Mouse (Mus musculus) neural tube, embryonic 13.5 days (tissue): ENCODE measurements around the gene Rfc1. TPM values are rescaled to one million over a fixed set of nuclear protein-coding genes. Genes with fewer than 3 reads are reported as not detected.

Experiments
- ATAC-seq: fragments of 200-750 bp; cut with Nextera tagmentation; 2 replicates; pipeline ENCODE4 v1.8.0; 2017; ENCODE audit warnings: low read depth, mild to moderate bottlenecking, moderate TSS enrichment, moderate library complexity
- H3K27ac ChIP-seq: fragments of 300-500 bp; sonication (generic); replicated peaks from 2 replicates; pipeline ENCODE4 v1.5.1; 2015; ENCODE audit warnings: moderate library complexity, mild to moderate bottlenecking, inconsistent platforms
- H3K27me3 ChIP-seq: fragments of 300-500 bp; sonication (generic); 2 replicates; pipeline ENCODE4 v1.6.1; 2015; ENCODE audit warnings: mild to moderate bottlenecking, inconsistent platforms
- H3K36me3 ChIP-seq: fragments of 300-500 bp; sonication (generic); 2 replicates; pipeline ENCODE4 v1.6.1; 2015; ENCODE audit warnings: mild to moderate bottlenecking, inconsistent platforms
- H3K4me1 ChIP-seq: fragments of 300-500 bp; sonication (generic); replicated peaks from 2 replicates; pipeline ENCODE4 v1.6.1; 2015; ENCODE audit warnings: inconsistent platforms
- H3K4me2 ChIP-seq: fragments of 300-500 bp; sonication (generic); 2 replicates; pipeline ENCODE4 v1.6.1; 2015; ENCODE audit warnings: inconsistent platforms, mild to moderate bottlenecking, moderate library complexity
- H3K4me3 ChIP-seq: fragments of 300-500 bp; sonication (generic); 2 replicates; pipeline ENCODE4 v1.5.1; 2015; ENCODE audit warnings: mild to moderate bottlenecking, inconsistent platforms
- H3K9ac ChIP-seq: fragments of 300-500 bp; sonication (generic); 2 replicates; pipeline ENCODE4 v1.6.1; 2015; ENCODE audit warnings: moderate library complexity, mild to moderate bottlenecking, inconsistent platforms
- H3K9me3 ChIP-seq: fragments of 300-500 bp; sonication (generic); 2 replicates; pipeline ENCODE4 v1.6.1; 2016; ENCODE audit warnings: inconsistent platforms
- WGBS: fragments of 180-500 bp; shearing (Covaris S2); methylation state at CpG from one replicate; pipeline ENCODE4 v1.1.7; 2015; 5-methylcytosine and 5-hydroxymethylcytosine counted together
- polyA plus RNA-seq: library from polyadenylated mRNA; unstranded; fragments of >200 nt; fragmentation: Nextera tagmentation; extraction: Ambion mirVana; gene quantifications from 2 replicates; pipeline ENCODE4 v1.2.1, GENCODE M21; 2015

The Rfc1 gene
- 37.6 and 47.2 TPM in 2 replicates for polyA plus RNA-seq

DNA sequence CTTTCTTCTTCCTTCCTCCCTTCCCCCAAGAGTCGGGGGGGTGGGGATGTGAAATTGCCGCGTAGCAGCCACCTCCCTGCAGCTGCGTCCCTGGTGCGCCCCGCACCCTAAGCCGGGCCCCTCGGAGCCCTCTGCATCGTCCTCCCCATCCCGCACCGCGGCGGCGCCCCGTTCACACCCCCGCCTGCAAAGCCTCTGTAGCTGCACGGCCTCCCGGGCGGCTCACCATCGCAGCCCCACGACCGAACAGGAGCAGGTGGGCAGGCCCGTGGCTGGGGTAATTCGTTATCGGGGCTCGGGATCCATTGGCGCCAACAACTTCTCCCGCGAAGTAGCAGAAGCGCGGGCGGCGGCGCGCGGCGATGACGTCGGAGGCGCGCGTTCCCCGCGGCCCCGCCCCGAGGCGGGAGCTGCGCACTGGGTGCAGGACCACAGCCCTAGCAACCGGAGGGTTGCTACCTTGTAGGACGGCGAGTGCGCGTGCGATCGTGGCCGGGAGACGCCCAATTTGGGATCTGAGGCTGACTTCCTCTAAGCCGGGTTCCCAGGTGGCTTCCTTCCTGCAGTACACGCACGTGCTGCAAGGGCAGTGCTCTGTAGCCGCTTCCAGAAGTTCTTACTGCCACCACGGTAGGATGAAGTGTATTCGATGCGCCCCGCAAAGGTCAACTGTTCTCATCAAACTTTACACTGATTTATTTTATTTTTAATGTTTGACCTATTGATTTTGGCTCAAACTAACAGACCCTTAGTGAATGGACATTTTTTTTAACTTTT, at the start of gene Rfc1:
TSS of gene Rfc1 (minus strand) at position 373 of the 777 bp plus-strand sequence.
- ATAC-seq = peak; percentile 99
- peak within 1 kb of the TSS; percentile 79 for H3K4me2 ChIP-seq
- peak within 1 kb of the TSS; percentile 91 for H3K4me3 ChIP-seq
- no peaks in the 10 kb centered on the region for H3K9me3 ChIP-seq
- H3K27ac ChIP-seq = peak within 1 kb of the TSS; percentile 79
- WGBS = under 1% methylated on average over 65 of the region's 65 CpGs
- H3K9ac ChIP-seq = peak within 1 kb of the TSS; percentile 83
- peaks cover 23% of the 10 kb centered on the region for H3K4me1 ChIP-seq
- H3K27me3 ChIP-seq = no peaks in the 10 kb centered on the region
- no peaks in the 10 kb centered on the region for H3K36me3 ChIP-seq

- Histone ChIP-seq H3K4me1 (no peaks in the 10 kb centered on the region), H3K9me3 (no peaks in the 10 kb centered on the region), H3K4me3 (no peak overlapping the region), H3K27me3 (no peaks in the 10 kb centered on the region), H3K27ac (no peak overlapping the region), H3K36me3 (0 out of 2 replicates have a peak, but pooled peaks cover 7% of the 10 kb centered on the region), H3K9ac (no peak overlapping the region), H3K4me2 (no peak overlapping the region)
- no peak for ATAC-seq
- 87% methylated on average over 7 of the region's 7 CpGs for WGBS
Observed at GRCm38 (mm10) chr5:65374746-65375145, 39.3 kb upstream of the Rfc1 start.

DNA sequence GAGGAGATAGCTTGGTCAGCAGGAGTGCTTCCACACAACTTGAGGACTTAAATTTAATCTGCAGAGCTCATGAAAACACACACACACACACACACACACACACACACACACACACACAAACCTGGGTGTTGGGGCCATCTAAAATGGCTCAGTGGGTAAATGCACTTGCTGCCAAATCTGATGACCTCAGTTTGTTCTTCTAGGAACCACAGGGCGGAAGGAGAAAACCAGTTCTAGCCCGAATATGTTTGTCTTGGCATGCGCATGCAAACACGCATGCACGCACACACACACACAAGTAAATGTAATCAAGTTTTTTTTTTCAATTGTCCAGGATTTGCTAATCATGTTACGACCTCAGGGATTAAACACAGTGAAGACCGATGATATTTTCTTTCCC, 36.1 kb upstream of the Rfc1 start:
- Histone ChIP-seq H3K27ac (no peak overlapping the region), H3K27me3 (no peaks in the 10 kb centered on the region), H3K4me3 (no peak overlapping the region), H3K9ac (no peak overlapping the region), H3K36me3 (no peaks in the 10 kb centered on the region), H3K4me2 (no peak overlapping the region), H3K4me1 (no peaks in the 10 kb centered on the region), H3K9me3 (no peaks in the 10 kb centered on the region)
- ATAC-seq = no peak
- WGBS = 96% methylated on average over 7 of the region's 7 CpGs

DNA sequence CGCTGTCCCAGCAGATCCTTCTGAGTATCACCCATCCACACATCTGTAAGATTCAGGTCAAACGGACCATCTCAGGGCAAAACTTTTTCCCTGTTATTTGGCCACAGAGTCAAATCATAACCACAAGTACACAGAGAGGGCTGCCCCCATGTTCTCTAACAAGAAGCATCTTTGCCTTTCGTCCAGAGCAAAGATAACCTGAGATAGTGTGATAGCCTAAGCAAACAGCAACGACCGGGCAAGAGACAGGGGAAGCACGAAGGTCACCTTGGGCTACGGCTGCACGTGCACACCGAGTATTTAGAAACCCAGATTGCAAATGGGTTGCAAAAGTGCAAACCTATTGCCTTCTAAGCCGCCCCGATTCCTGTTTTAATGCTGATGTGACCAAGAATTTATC, 32.4 kb upstream of the Rfc1 start:
- Histone ChIP-seq H3K27ac (no peak overlapping the region), H3K27me3 (no peaks in the 10 kb centered on the region), H3K9ac (no peak overlapping the region), H3K4me1 (no peaks in the 10 kb centered on the region), H3K9me3 (no peaks in the 10 kb centered on the region), H3K4me2 (no peak overlapping the region), H3K4me3 (no peak overlapping the region), H3K36me3 (no peaks in the 10 kb centered on the region)
- WGBS = 89% methylated on average over 11 of the region's 11 CpGs
- no peak for ATAC-seq

GRCm38 (mm10) chr5:65357771-65358170, 22.3 kb upstream of the Rfc1 start:
- Histone ChIP-seq H3K4me2 (no peak overlapping the region), H3K27me3 (no peaks in the 10 kb centered on the region), H3K9me3 (0 out of 2 replicates have a peak, but pooled peaks cover 4% of the 10 kb centered on the region), H3K36me3 (no peaks in the 10 kb centered on the region), H3K27ac (no peak overlapping the region), H3K9ac (no peak overlapping the region), H3K4me1 (no peaks in the 10 kb centered on the region), H3K4me3 (no peak overlapping the region)
- WGBS = 85% methylated on average over 3 of the region's 3 CpGs
- no peak for ATAC-seq

DNA sequence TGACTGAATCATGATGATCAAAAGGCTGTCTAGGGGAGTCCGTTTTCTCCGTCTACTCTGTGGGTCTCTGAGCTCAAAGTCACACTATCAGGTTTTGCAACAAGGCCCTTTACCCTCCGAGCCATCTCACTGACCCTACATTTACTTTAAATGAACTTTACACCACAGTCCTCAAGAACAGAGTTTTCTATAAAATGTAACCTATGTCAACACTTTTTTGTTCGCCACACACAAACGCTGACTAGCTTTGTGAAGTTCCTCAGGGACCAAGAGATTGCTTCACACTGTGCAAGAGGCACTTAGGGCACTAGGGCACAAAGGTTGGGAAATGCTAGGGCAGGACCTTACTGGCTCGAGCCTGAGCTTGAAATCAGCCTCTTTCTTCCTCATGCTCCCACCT, 21.4 kb upstream of the Rfc1 start:
- ATAC-seq = no peak
- Histone ChIP-seq H3K9me3 (0 out of 2 replicates have a peak, but pooled peaks cover 4% of the 10 kb centered on the region), H3K36me3 (no peaks in the 10 kb centered on the region), H3K4me1 (no peaks in the 10 kb centered on the region), H3K27ac (no peak overlapping the region), H3K9ac (no peak overlapping the region), H3K4me3 (no peak overlapping the region), H3K4me2 (no peak overlapping the region), H3K27me3 (no peaks in the 10 kb centered on the region)
- 85% methylated on average over 6 of the region's 6 CpGs for WGBS

GRCm38 (mm10) chr5:65354985-65355384, 19.5 kb upstream of the Rfc1 start:
- WGBS = 73% methylated on average over 5 of the region's 5 CpGs
- Histone ChIP-seq H3K4me3 (no peak overlapping the region), H3K4me2 (no peak overlapping the region), H3K27ac (no peak overlapping the region), H3K27me3 (no peaks in the 10 kb centered on the region), H3K9me3 (0 out of 2 replicates have a peak, but pooled peaks cover 4% of the 10 kb centered on the region), H3K36me3 (no peaks in the 10 kb centered on the region), H3K4me1 (no peaks in the 10 kb centered on the region), H3K9ac (no peak overlapping the region)
- no peak for ATAC-seq

DNA sequence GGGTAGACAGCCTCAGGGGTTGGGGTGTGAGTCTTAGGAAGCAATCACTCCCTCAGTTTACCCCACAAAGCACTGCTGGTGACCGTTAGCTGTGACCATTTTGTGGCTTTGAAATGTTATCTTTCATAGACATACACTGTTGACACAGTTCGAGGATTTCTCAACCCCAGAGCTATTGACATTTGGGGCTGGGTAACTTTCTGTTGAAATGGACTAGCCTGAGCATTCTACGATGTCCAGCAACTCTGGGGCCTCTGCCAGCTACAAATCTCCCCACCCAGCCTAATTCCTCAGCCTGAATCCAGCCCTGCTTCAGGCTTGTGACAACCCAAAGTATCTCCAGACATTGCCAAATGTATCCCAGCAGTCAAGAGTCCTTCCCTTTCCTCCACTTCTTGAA, 18.6 kb upstream of the Rfc1 start:
- H3K4me1 ChIP-seq = no peaks in the 10 kb centered on the region
- WGBS = 93% methylated on average over 3 of the region's 3 CpGs
- peaks cover under 1% of the 10 kb centered on the region; the same call in 1 of the 2 replicates for H3K27me3 ChIP-seq
- no peak overlapping the region for H3K27ac ChIP-seq
- no peak overlapping the region for H3K4me3 ChIP-seq
- ATAC-seq = no peak
- no peak overlapping the region for H3K4me2 ChIP-seq
- no peaks in the 10 kb centered on the region for H3K36me3 ChIP-seq
- H3K9ac ChIP-seq = no peak overlapping the region
- H3K9me3 ChIP-seq = 0 out of 2 replicates have a peak, but pooled peaks cover 4% of the 10 kb centered on the region

DNA sequence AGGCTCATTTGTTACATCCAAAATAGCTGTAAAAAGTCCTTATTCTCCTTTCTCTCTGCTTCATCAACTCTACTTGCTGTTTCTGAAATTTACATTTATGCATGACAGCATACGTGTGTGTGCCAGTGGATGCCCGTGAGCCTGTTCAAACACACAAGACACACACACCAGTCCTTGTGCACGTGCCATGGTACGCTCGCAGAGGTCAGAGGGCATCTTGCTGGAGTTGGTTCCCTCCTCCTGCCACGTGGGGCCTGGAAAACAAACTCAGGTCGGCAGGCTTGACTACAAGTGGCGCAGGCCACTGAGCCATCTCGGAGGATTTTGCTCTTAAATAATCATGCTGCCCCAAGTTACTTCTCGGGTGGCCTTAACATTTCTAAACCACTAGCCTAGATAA, 15.0 kb upstream of the Rfc1 start:
- ATAC-seq = no peak
- peaks cover 5% of the 10 kb centered on the region for H3K27me3 ChIP-seq
- no peaks in the 10 kb centered on the region for H3K36me3 ChIP-seq
- peaks cover 9% of the 10 kb centered on the region for H3K4me1 ChIP-seq
- 0 out of 2 replicates have a peak, but pooled peaks cover 4% of the 10 kb centered on the region for H3K9me3 ChIP-seq
- H3K4me2 ChIP-seq = no peak overlapping the region
- no peak overlapping the region for H3K27ac ChIP-seq
- H3K4me3 ChIP-seq = no peak overlapping the region
- no peak overlapping the region for H3K9ac ChIP-seq
- WGBS = 68% methylated on average over 10 of the region's 10 CpGs

GRCm38 (mm10) chr5:65348168-65348567, 12.7 kb upstream of the Rfc1 start, which contains the start of gene Klb:
Gene Klb (plus strand): TSS chr5:65348314.
- H3K27me3 ChIP-seq = peaks cover 5% of the 10 kb centered on the region
- peaks cover 9% of the 10 kb centered on the region for H3K4me1 ChIP-seq
- WGBS = 18% methylated on average over 15 of the region's 15 CpGs
- H3K4me3 ChIP-seq = peak within 1 kb of the TSS; percentile 15
- peak within 1 kb of the TSS; percentile 23 for H3K9ac ChIP-seq
- no peaks in the 10 kb centered on the region for H3K36me3 ChIP-seq
- ATAC-seq = no peak
- H3K27ac ChIP-seq = no peak within 1 kb of the TSS
- H3K4me2 ChIP-seq = peak within 1 kb of the TSS; percentile 46
- H3K9me3 ChIP-seq = no peaks in the 10 kb centered on the region

DNA sequence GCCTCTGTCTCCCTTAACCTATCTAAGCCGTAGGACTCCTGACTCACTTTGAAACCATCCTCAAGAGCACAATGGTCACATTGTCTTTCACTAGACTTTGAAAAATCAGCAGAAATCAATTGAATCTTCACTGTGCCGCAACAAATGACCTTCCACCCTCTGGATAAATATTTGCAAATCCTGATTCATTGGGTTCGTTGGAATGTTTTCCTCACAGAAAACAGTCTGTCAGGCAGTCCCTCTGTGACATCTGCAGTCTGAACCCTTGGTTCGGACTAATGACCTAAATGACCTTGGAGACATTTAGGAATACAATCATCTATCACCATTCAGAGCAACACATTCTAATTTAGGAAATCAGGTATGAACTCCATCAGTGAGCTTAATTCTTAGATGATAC, 4.7 kb upstream of the Rfc1 start:
- H3K9ac ChIP-seq = no peak overlapping the region
- no peak overlapping the region for H3K27ac ChIP-seq
- ATAC-seq = no peak
- H3K4me2 ChIP-seq = no peak overlapping the region
- no peaks in the 10 kb centered on the region for H3K27me3 ChIP-seq
- H3K4me1 ChIP-seq = peaks cover 6% of the 10 kb centered on the region; the same call in 1 of the 2 replicates
- H3K4me3 ChIP-seq = no peak overlapping the region
- H3K9me3 ChIP-seq = no peaks in the 10 kb centered on the region
- H3K36me3 ChIP-seq = no peaks in the 10 kb centered on the region
- WGBS = 64% methylated on average over 4 of the region's 4 CpGs

DNA sequence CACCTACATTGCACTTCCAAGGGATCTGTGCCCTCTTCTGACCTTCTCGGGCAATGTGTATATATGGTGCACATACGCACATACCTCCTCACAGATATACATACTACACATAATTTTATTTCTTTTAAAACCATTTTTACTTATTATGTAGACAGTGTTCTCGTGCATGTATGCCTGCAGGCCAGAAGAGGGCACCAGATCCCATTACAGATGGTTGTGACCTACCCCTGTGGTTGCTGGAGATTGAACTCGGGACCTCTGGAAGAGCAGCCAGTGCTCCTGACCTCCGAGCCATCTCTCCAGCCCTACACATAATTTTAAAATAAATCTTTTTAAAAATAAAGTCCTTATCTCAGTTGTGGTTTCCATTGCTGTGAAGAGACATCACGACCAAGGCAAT, 2.9 kb upstream of the Rfc1 start:
- Histone ChIP-seq H3K9ac (no peak overlapping the region), H3K27ac (no peak overlapping the region), H3K4me2 (no peak overlapping the region), H3K4me3 (no peak overlapping the region), H3K27me3 (no peaks in the 10 kb centered on the region), H3K36me3 (no peaks in the 10 kb centered on the region), H3K9me3 (no peaks in the 10 kb centered on the region), H3K4me1 (peaks cover 23% of the 10 kb centered on the region)
- WGBS = 85% methylated on average over 6 of the region's 6 CpGs
- no peak for ATAC-seq

DNA sequence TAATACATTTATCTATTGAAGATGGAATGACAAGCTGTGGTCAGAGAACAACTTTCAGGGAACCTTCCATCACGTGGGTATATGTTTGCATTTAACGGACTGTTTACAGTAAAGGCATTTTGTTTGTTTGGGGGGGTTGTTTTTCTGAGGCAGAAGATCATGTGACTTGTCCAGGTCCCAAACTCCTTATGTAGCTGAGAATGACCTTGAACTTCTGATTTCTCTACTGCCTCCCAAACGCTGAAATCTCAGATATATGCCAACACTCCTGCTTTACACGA, 545 bp upstream of the Rfc1 start:
- no peak for ATAC-seq
- WGBS = 33% methylated on average over 4 of the region's 4 CpGs
- Histone ChIP-seq H3K36me3 (no peaks in the 10 kb centered on the region), H3K9me3 (no peaks in the 10 kb centered on the region), H3K4me2 (peak overlapping the region; percentile 79), H3K4me1 (peaks cover 23% of the 10 kb centered on the region), H3K27me3 (no peaks in the 10 kb centered on the region), H3K4me3 (peak overlapping the region; percentile 91), H3K9ac (peak overlapping the region; percentile 83; the same call in 1 of the 2 replicates), H3K27ac (no peak overlapping the region)
